Mouse (Mus musculus): ENCODE data around the gene Arid1b.

Gene Arid1b

GRCm38 (mm10) chr17:5254717-5255617 lies 260.8 kb downstream of the Arid1b start:
- no peak for DNase-seq

GRCm38 (mm10) chr17:5255618-5255933 lies 261.4 kb downstream of the Arid1b start:
- no peak for DNase-seq

- no peak for DNase-seq
Measured at GRCm38 (mm10) chr17:5258978-5259377, 264.8 kb downstream of the Arid1b start.

GRCm38 (mm10) chr17:5261131-5261651 lies 267.1 kb downstream of the Arid1b start:
- no peak for DNase-seq

GRCm38 (mm10) chr17:5261874-5262605 lies 267.9 kb downstream of the Arid1b start:
- peak; percentile 40 for DNase-seq

- no peak for DNase-seq
Measured at GRCm38 (mm10) chr17:5262788-5263187, 268.7 kb downstream of the Arid1b start.

- DNase-seq, result no peak
Measured at GRCm38 (mm10) chr17:5264783-5265182, 270.7 kb downstream of the Arid1b start.

GRCm38 (mm10) chr17:5265615-5266014 lies 271.5 kb downstream of the Arid1b start:
- no peak for DNase-seq

- DNase-seq, result no peak
Measured at GRCm38 (mm10) chr17:5267747-5268146, 273.6 kb downstream of the Arid1b start.

GRCm38 (mm10) chr17:5269302-5269701 lies 275.2 kb downstream of the Arid1b start:
- no peak for DNase-seq

- DNase-seq, result no peak
Measured at GRCm38 (mm10) chr17:5269774-5270173, 275.6 kb downstream of the Arid1b start.

- no peak for DNase-seq
Measured at GRCm38 (mm10) chr17:5270823-5271222, 276.7 kb downstream of the Arid1b start.

GRCm38 (mm10) chr17:5273118-5273517 lies 279.0 kb downstream of the Arid1b start:
- no peak for DNase-seq

- DNase-seq, result no peak
Measured at GRCm38 (mm10) chr17:5273685-5274084, 279.6 kb downstream of the Arid1b start.

GRCm38 (mm10) chr17:5274429-5274828 lies 280.3 kb downstream of the Arid1b start:
- no peak for DNase-seq

GRCm38 (mm10) chr17:5275749-5276148 lies 281.6 kb downstream of the Arid1b start:
- DNase-seq, result no peak

GRCm38 (mm10) chr17:5277137-5277871 lies 283.2 kb downstream of the Arid1b start:
- no peak for DNase-seq

GRCm38 (mm10) chr17:5280499-5281053 lies 286.4 kb downstream of the Arid1b start:
- DNase-seq, result no peak

- no peak for DNase-seq
Measured at GRCm38 (mm10) chr17:5284783-5285182, 290.7 kb downstream of the Arid1b start.

- no peak for DNase-seq
Measured at GRCm38 (mm10) chr17:5285877-5286440, 291.8 kb downstream of the Arid1b start.

GRCm38 (mm10) chr17:5286571-5287209 lies 292.6 kb downstream of the Arid1b start:
- no peak for DNase-seq

GRCm38 (mm10) chr17:5287210-5287591 lies 293.1 kb downstream of the Arid1b start:
- DNase-seq, result no peak
